Mouse (Mus musculus): Measurements from ENCODE around the gene Kmt2b. TPM values are rescaled to one million over a fixed set of nuclear protein-coding genes. Genes with fewer than 3 reads are reported as not detected.

The Kmt2b gene
- total RNA-seq, 2 experiments from 2014 or later = 53.4 to 57.4 TPM

- H3K4me3 ChIP-seq = peak overlapping the region; percentile 61
- H3K27ac ChIP-seq = peak overlapping the region; percentile 96
- intact Hi-C loops (cut with DNase I) = loop anchor here (2.0 kb wide), 1 partner anchor 61 kb away; no protein-coding TSS in a partner anchor
- TF ChIP-seq CTCF (IDR thresholded peaks at IDR 0.05) = peak; percentile 70
- DNase-seq (ENCODE audit: extremely low spot score in 1 of 2, low spot score in 2 of 2) = peak in 1 of 2 experiments; percentile 23
These were observed 37.0 kb downstream of the Kmt2b start for GRCm38 (mm10) chr7:30551445-30552101.

GRCm38 (mm10) chr7:30550603-30551002 lies 37.9 kb downstream of the Kmt2b start:
- Histone ChIP-seq H3K4me3 (no peak overlapping the region), H3K27ac (no peak overlapping the region)
- intact Hi-C loops (cut with DNase I) = no loop called here
- no peak for TF ChIP-seq CTCF (IDR thresholded peaks at IDR 0.05)
- DNase-seq (ENCODE audit: extremely low spot score in 1 of 2, low spot score in 2 of 2) = no peak

GRCm38 (mm10) chr7:30549880-30550279 lies 38.6 kb downstream of the Kmt2b start:
- Histone ChIP-seq H3K27ac (no peak overlapping the region), H3K4me3 (no peak overlapping the region)
- no peak for TF ChIP-seq CTCF (IDR thresholded peaks at IDR 0.05)
- DNase-seq (ENCODE audit: extremely low spot score in 1 of 2, low spot score in 2 of 2) = no peak
- intact Hi-C loops (cut with DNase I) = loop anchor here (5.0 kb wide), 1 partner anchor 108 kb away; no protein-coding TSS in a partner anchor

- TF ChIP-seq CTCF (IDR thresholded peaks at IDR 0.05) = no peak
- Histone ChIP-seq H3K27ac (no peak overlapping the region), H3K4me3 (no peak overlapping the region)
- intact Hi-C loops (cut with DNase I) = no loop called here
- no peak for DNase-seq (ENCODE audit: extremely low spot score in 1 of 2, low spot score in 2 of 2)
These were observed 44.2 kb downstream of the Kmt2b start for GRCm38 (mm10) chr7:30544327-30544726.

- no peak for DNase-seq (ENCODE audit: extremely low spot score in 1 of 2, low spot score in 2 of 2)
- TF ChIP-seq CTCF (IDR thresholded peaks at IDR 0.05) = no peak
- intact Hi-C loops (cut with DNase I) = no loop called here
- Histone ChIP-seq H3K4me3 (no peak overlapping the region), H3K27ac (no peak overlapping the region)
These were observed 48.0 kb downstream of the Kmt2b start for GRCm38 (mm10) chr7:30540572-30540971.

- peak within 1 kb of the TSS; percentile 89 for H3K27ac ChIP-seq
- TF ChIP-seq CTCF (IDR thresholded peaks at IDR 0.05) = no peak; the same call in 1 of the 2 replicates
- intact Hi-C loops (cut with DNase I) = no loop called here
- peak; percentile 96 to 97 for DNase-seq (ENCODE audit: extremely low spot score in 1 of 2, low spot score in 2 of 2)
- H3K4me3 ChIP-seq = peak within 1 kb of the TSS; percentile 70
These were observed 53.6 kb downstream of the Kmt2b start, which contains the start of gene Arhgap33 for GRCm38 (mm10) chr7:30534633-30535577. TSS of gene Arhgap33 (minus strand) at chr7:30535060.

GRCm38 (mm10) chr7:30533941-30534632 lies 54.4 kb downstream of the Kmt2b start:
- peak overlapping the region; percentile 70 for H3K4me3 ChIP-seq
- peak overlapping the region; percentile 89 for H3K27ac ChIP-seq
- DNase-seq (ENCODE audit: extremely low spot score in 1 of 2, low spot score in 2 of 2) = peak in 1 of 2 experiments; percentile 30
- intact Hi-C loops (cut with DNase I) = loop anchor here (2.0 kb wide), 1 partner anchor 89 kb away; the partner anchor contains the start of gene Aplp1
- no peak for TF ChIP-seq CTCF (IDR thresholded peaks at IDR 0.05)

- Histone ChIP-seq H3K4me3 (peak overlapping the region; percentile 70), H3K27ac (peak overlapping the region; percentile 89)
- no peak for TF ChIP-seq CTCF (IDR thresholded peaks at IDR 0.05)
- intact Hi-C loops (cut with DNase I) = loop anchor here (2.0 kb wide), 1 partner anchor 88 kb away; the partner anchor contains the start of gene Aplp1
- peak in 1 of 2 experiments; percentile 34 for DNase-seq (ENCODE audit: extremely low spot score in 1 of 2, low spot score in 2 of 2)
These were observed 55.6 kb downstream of the Kmt2b start for GRCm38 (mm10) chr7:30532931-30533330.

- Histone ChIP-seq H3K4me3 (no peak overlapping the region), H3K27ac (peak overlapping the region; percentile 89)
- peak; percentile 68 to 69 for DNase-seq (ENCODE audit: extremely low spot score in 1 of 2, low spot score in 2 of 2)
- intact Hi-C loops (cut with DNase I) = no loop called here
- TF ChIP-seq CTCF (IDR thresholded peaks at IDR 0.05) = no peak
These were observed 57.2 kb downstream of the Kmt2b start for GRCm38 (mm10) chr7:30531291-30531815.

GRCm38 (mm10) chr7:30526981-30527380 lies 61.5 kb downstream of the Kmt2b start:
- intact Hi-C loops (cut with DNase I) = no loop called here

GRCm38 (mm10) chr7:30526399-30526798 lies 62.1 kb downstream of the Kmt2b start:
- TF ChIP-seq CTCF (IDR thresholded peaks at IDR 0.05) = no peak
- DNase-seq (ENCODE audit: extremely low spot score in 1 of 2, low spot score in 2 of 2) = no peak
- intact Hi-C loops (cut with DNase I) = no loop called here
- no peak overlapping the region for H3K4me3 ChIP-seq
- 0 out of 2 replicates have a peak overlapping the region, but pooled peaks have one; percentile 15 for H3K27ac ChIP-seq

More at GRCm38 (mm10) chr7:30526981-30527380, 61.5 kb downstream of the Kmt2b start:
- peak in 1 of 2 experiments; percentile 7 for DNase-seq (ENCODE audit: extremely low spot score in 1 of 2, low spot score in 2 of 2)
- no peak for TF ChIP-seq CTCF (IDR thresholded peaks at IDR 0.05)
- no peak overlapping the region for H3K27ac ChIP-seq
- H3K4me3 ChIP-seq = no peak overlapping the region
